Mouse (Mus musculus): ENCODE data around the gene Mrgprf. TPM values are rescaled to one million over a fixed set of nuclear protein-coding genes. Genes with fewer than 3 reads are reported as not detected.

Mrgprf gene
- polyA plus RNA-seq, 1 experiment from 2014 or later = 2.0 TPM

DNA sequence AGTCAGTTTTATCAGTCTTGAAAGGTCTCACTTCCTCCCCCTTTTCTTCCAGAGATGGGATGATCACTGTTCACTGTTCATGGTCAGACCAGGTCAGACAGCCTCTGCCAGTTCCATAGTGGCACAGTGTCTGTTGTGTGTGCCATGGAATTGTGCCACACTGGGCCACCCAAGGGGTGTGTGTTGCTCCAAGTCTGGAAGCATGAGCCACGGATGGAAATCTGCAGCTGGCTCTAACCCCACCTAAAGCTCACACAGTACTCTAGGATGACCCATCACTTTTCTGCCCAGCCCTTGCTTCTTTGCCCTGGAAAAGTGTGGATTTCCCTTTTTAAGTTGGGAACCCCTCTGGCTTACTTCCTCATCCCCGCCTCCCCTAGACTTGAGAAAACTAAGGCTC is 3.5 kb downstream of the Mrgprf start:
- no peak overlapping the region for H3K4me3 ChIP-seq

DNA sequence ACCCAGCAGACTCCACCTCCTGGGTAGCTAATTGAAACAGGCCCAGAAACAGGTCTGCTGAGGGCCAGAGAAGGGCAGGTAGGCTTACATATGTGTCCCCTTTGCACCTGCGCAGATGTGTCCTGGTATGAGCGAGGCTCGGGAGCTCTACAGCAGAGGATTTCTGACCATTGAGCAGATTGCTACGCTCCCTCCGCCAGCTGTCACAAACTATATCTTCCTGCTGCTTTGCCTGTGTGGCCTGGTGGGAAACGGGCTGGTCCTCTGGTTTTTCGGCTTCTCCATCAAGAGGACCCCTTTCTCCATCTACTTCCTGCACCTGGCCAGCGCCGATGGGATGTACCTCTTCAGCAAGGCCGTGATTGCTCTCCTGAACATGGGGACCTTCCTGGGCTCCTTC is 7.0 kb downstream of the Mrgprf start:
- Histone ChIP-seq H3K9ac (replicated peaks) (no peak overlapping the region), H3K4me3 (no peak overlapping the region), H3K36me3 (no peaks in the 10 kb centered on the region), H3K9me3 (no peaks in the 10 kb centered on the region), H3K27ac (replicated peaks) (no peak overlapping the region), H3K4me1 (peaks cover 3% of the 10 kb centered on the region), H3K27me3 (no peaks in the 10 kb centered on the region), H3K4me2 (replicated peaks) (no peak overlapping the region)
- WGBS = 87% methylated on average over 10 of the region's 10 CpGs
- no peak for ATAC-seq (replicated peaks)

More for the DNA sequence above, 3.5 kb downstream of the Mrgprf start:
- Histone ChIP-seq H3K27ac (replicated peaks) (no peak overlapping the region), H3K4me2 (replicated peaks) (no peak overlapping the region), H3K9ac (replicated peaks) (no peak overlapping the region), H3K4me1 (peaks cover 7% of the 10 kb centered on the region), H3K36me3 (no peaks in the 10 kb centered on the region), H3K27me3 (no peaks in the 10 kb centered on the region), H3K9me3 (no peaks in the 10 kb centered on the region)
- WGBS = 85% methylated on average over 2 of the region's 2 CpGs
- ATAC-seq (replicated peaks) = no peak

DNA sequence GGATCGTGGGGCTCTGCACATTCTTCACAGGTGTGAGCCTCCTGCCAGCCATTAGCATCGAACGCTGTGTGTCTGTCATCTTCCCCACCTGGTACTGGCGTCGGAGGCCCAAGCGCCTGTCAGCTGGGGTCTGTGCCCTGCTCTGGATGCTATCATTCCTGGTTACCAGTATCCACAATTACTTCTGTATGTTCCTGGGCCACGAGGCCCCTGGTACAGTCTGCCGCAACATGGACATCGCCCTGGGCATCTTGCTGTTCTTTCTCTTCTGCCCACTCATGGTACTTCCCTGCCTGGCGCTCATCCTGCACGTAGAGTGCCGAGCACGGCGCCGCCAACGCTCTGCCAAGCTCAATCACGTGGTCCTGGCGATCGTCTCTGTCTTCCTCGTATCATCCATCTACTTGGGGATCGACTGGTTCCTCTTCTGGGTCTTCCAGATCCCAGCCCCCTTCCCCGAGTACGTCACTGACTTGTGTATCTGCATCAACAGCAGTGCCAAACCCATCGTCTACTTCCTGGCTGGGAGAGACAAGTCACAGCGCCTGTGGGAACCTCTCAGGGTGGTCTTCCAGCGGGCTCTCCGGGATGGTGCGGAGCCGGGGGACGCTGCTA is 7.5 kb downstream of the Mrgprf start:
- 84% methylated on average over 30 of the region's 30 CpGs for WGBS

DNA sequence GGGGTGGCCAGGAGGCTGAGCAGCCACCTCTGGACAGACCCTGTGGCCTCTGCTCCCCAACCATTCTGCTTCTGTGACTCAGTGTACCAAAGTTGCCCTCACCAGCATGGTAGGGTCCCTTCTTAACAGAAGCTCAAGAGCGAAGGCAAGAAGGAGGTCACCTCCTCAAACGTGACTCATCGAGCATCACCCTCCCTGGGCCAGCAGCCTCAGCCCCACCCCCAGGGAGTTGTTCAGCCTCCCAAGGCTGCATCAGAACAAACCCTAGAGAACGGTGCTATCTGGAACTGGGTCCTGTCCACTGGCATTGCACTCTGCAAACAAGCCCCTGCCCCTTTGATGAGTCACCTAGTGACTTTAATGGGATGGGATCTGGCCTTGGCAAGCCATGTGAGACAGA is 8.2 kb downstream of the Mrgprf start:
- Histone ChIP-seq H3K27ac (replicated peaks) (no peak overlapping the region), H3K9me3 (no peaks in the 10 kb centered on the region), H3K4me1 (no peaks in the 10 kb centered on the region), H3K36me3 (no peaks in the 10 kb centered on the region), H3K4me3 (no peak overlapping the region), H3K9ac (replicated peaks) (no peak overlapping the region), H3K4me2 (replicated peaks) (no peak overlapping the region), H3K27me3 (no peaks in the 10 kb centered on the region)
- ATAC-seq (replicated peaks) = no peak
- 88% methylated on average over 4 of the region's 4 CpGs for WGBS

More for the DNA sequence above, 7.5 kb downstream of the Mrgprf start:
- no peak for ATAC-seq (replicated peaks)
- no peaks in the 10 kb centered on the region for H3K36me3 ChIP-seq
- H3K9me3 ChIP-seq = no peaks in the 10 kb centered on the region
- H3K4me3 ChIP-seq = no peak overlapping the region
- no peaks in the 10 kb centered on the region for H3K27me3 ChIP-seq
- H3K4me1 ChIP-seq = no peaks in the 10 kb centered on the region
- H3K4me2 ChIP-seq (replicated peaks) = no peak overlapping the region
- H3K9ac ChIP-seq (replicated peaks) = no peak overlapping the region
- no peak overlapping the region for H3K27ac ChIP-seq (replicated peaks)

DNA sequence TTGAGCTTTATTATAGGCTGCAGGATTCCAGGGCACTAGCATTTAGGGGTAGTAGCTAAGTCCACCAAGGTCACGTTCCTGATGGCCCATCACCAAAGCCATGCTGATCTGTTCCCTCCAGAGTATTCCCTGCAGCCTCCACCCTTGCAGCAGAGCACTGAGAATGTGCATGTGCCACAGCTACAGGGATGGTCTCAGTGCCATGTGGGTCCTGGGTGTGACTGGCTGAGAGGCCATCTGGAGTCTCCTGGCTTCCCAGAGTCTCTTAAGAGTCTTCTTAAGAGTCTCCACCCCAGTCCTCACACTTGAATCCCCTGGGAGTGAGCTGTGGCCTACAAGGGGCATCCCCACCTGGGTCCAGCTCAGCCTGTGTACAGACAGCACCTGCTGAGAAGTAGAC is 9.2 kb downstream of the Mrgprf start:
- H3K4me1 ChIP-seq = no peaks in the 10 kb centered on the region
- H3K9ac ChIP-seq (replicated peaks) = no peak overlapping the region
- H3K36me3 ChIP-seq = no peaks in the 10 kb centered on the region
- no peaks in the 10 kb centered on the region for H3K27me3 ChIP-seq
- no peak for ATAC-seq (replicated peaks)
- H3K4me3 ChIP-seq = no peak overlapping the region
- 91% methylated on average over 1 of the region's 1 CpGs for WGBS
- no peak overlapping the region for H3K27ac ChIP-seq (replicated peaks)
- no peak overlapping the region for H3K4me2 ChIP-seq (replicated peaks)
- no peaks in the 10 kb centered on the region for H3K9me3 ChIP-seq

DNA sequence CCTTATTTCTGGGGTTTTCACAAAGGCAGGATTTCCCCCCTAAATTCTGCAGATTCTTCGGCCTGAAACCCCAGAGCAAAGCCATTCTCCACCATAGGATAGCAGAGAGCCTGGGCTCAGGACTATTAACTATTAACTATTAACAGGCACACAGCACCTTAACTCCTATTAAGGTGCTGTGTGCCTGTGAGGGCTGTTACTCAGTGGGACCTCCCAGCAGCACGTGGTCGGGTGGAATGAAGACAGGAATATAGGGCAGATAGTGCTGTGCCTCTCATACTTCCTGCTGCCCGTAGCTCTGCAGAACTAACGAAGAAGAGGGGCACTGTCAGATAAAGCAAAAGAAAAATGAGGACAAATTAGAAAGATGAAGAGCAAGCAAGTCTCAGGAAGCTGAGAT is 9.9 kb downstream of the Mrgprf start:
- Histone ChIP-seq H3K9me3 (no peaks in the 10 kb centered on the region), H3K27ac (replicated peaks) (no peak overlapping the region), H3K4me2 (replicated peaks) (no peak overlapping the region), H3K9ac (replicated peaks) (no peak overlapping the region), H3K4me1 (no peaks in the 10 kb centered on the region), H3K27me3 (no peaks in the 10 kb centered on the region), H3K4me3 (no peak overlapping the region), H3K36me3 (no peaks in the 10 kb centered on the region)
- no peak for ATAC-seq (replicated peaks)
- WGBS = 76% methylated on average over 5 of the region's 5 CpGs

DNA sequence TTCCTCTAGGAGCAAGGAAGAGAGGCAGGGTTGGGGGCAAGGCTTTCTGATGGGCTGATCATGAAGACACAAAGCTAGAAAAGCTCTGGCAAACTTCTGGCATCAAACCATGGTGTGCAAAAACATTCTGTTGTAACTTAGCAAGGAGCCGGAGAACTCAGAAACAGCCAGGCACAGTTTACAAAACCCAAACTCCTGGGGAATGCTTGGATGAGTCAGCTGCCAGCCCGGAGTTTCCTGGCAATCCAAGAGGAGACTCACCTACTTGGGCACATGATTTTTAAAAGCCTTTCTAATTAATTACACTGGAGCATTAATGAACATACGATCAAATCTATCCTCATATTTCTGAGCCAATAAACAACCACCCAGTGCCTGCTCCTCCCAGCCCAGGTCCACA is 11.5 kb downstream of the Mrgprf start:
- Histone ChIP-seq H3K27me3 (no peaks in the 10 kb centered on the region), H3K4me2 (replicated peaks) (no peak overlapping the region), H3K36me3 (no peaks in the 10 kb centered on the region), H3K9ac (replicated peaks) (no peak overlapping the region), H3K4me3 (no peak overlapping the region), H3K9me3 (no peaks in the 10 kb centered on the region), H3K27ac (replicated peaks) (no peak overlapping the region), H3K4me1 (no peaks in the 10 kb centered on the region)
- 83% methylated on average over 3 of the region's 3 CpGs for WGBS
- no peak for ATAC-seq (replicated peaks)

DNA sequence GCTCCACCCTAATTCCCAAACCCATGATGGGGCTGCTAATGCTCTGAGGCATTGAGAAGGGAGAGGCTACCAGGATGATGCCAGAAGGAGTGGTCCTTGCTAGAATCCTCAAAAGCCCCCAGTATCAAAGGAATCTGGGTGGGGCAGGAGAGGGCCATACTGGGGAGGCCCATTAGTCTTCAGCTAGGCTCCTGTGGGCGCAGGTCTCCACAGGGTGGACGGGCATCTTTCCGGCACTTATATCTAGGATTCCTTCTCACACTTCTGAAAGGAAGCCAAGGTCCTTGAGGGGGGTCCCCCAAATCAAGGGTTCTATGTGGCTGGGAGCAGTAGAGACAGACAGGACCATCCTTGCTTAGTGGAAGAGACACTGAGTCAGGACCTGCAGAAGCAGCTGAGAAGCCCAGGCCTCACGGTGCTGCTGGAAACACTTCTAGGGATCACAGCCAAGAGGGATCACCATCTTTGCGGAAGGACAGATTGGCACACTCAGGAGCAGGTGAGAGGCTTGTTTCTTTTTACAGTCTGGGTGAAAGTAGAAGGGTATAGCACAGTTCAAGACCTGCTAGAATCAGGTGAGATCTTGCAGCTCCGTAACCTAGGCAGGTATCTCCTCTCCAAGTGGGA is 14.3 kb downstream of the Mrgprf start, which contains the start of gene Mrgprd:
Mrgprd (plus strand) TSS at position 51 of the 627 bp plus-strand sequence.
- ATAC-seq (replicated peaks) = no peak
- 92% methylated on average over 6 of the region's 6 CpGs for WGBS
- no peaks in the 10 kb centered on the region for H3K36me3 ChIP-seq
- no peaks in the 10 kb centered on the region for H3K4me1 ChIP-seq
- H3K4me3 ChIP-seq = no peak within 1 kb of the TSS
- no peak within 1 kb of the TSS for H3K4me2 ChIP-seq (replicated peaks)
- H3K9ac ChIP-seq (replicated peaks) = no peak within 1 kb of the TSS
- no peaks in the 10 kb centered on the region for H3K9me3 ChIP-seq
- H3K27ac ChIP-seq (replicated peaks) = no peak within 1 kb of the TSS
- no peaks in the 10 kb centered on the region for H3K27me3 ChIP-seq

DNA sequence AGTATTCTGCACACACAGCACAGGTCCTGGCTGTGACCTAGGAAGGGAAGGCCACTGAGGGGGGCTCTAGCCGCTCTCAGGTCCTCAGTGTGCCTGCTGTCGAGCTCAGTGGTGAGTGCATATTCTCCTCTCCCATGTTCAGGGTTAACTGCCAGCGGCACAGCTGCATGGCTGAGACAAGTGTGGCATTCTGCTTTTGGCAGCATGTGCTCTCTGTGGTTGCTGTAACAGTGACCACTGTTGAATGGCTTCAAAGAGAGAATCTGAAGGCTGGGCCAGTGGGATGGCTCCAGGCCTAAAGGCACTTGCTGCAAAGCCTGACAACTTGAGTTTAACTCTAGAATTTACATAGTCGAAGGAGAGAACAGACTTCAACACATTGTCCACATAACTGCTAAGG is 16.9 kb downstream of the Mrgprf start:
- Histone ChIP-seq H3K4me3 (no peak overlapping the region), H3K27me3 (no peaks in the 10 kb centered on the region), H3K4me2 (replicated peaks) (no peak overlapping the region), H3K9ac (replicated peaks) (no peak overlapping the region), H3K9me3 (no peaks in the 10 kb centered on the region), H3K36me3 (no peaks in the 10 kb centered on the region), H3K27ac (replicated peaks) (no peak overlapping the region), H3K4me1 (no peaks in the 10 kb centered on the region)
- WGBS = 60% methylated on average over 4 of the region's 4 CpGs
- no peak for ATAC-seq (replicated peaks)

DNA sequence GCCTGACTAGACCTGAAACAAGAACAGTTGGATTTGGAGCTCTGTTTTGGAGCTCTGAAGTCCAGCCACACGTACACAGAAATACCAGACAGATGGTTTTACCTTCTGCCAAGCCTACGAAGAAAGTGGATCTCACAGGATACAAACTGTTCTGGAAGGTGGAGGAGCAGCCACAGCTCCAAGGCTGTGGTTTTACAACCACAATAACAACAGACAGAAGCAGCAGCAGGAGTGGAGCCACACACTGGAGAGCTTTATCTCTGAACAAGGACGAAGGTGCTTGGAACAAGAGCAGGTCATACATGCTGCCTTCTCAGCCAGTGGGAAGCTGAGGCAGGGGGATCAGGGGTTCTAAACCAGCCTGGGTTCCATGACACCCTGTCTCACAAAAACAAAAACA is 18.9 kb downstream of the Mrgprf start:
- no peak overlapping the region for H3K4me2 ChIP-seq (replicated peaks)
- H3K4me1 ChIP-seq = no peaks in the 10 kb centered on the region
- ATAC-seq (replicated peaks) = no peak
- no peak overlapping the region for H3K27ac ChIP-seq (replicated peaks)
- no peaks in the 10 kb centered on the region for H3K9me3 ChIP-seq
- H3K27me3 ChIP-seq = no peaks in the 10 kb centered on the region
- H3K36me3 ChIP-seq = no peaks in the 10 kb centered on the region
- H3K9ac ChIP-seq (replicated peaks) = no peak overlapping the region
- H3K4me3 ChIP-seq = no peak overlapping the region
- WGBS = 64% methylated on average over 3 of the region's 3 CpGs

DNA sequence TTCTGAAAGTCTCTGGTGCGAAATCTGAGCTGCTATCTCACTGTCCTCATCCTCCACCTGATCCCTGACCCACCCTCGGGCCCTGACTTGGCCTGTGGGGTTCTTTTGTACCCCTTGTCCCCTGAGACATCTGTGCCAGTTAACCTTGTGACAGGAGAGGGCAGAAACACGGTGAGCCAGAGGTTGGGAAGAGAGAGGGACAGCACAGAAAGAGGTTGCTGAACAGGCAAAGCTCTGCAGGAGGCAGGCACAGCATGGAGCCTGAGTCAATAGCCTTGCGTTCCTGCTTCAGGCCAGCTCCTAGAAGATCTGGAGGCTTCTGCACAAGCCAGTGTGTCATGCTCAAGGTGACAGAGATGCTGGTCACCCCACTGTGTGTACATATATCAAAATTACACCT is 23.0 kb downstream of the Mrgprf start:
- Histone ChIP-seq H3K4me1 (no peaks in the 10 kb centered on the region), H3K27ac (replicated peaks) (no peak overlapping the region), H3K36me3 (no peaks in the 10 kb centered on the region), H3K27me3 (no peaks in the 10 kb centered on the region), H3K9ac (replicated peaks) (no peak overlapping the region), H3K4me2 (replicated peaks) (no peak overlapping the region), H3K4me3 (no peak overlapping the region), H3K9me3 (no peaks in the 10 kb centered on the region)
- no peak for ATAC-seq (replicated peaks)
- 26% methylated on average over 4 of the region's 4 CpGs for WGBS

DNA sequence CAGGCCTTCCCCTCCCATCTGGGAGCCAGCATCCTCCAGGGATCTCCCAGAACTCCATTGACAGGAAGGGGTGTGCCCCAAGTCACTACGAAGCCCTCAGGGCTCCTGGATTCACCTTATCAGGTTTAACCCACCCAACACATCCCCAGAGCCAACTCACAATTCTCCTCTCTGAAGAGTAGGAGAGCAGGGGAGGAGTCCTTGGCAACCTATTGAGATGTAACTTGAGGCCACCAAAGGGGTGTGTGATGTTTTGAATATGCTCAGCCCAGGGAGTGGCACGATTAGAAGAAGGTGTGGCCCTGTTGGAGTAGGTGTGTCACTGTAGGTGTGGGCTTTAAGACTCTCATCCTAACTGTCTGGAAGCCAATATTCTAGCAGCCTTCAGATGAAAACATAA is 25.1 kb downstream of the Mrgprf start:
- Histone ChIP-seq H3K4me1 (no peaks in the 10 kb centered on the region), H3K4me2 (replicated peaks) (no peak overlapping the region), H3K27me3 (no peaks in the 10 kb centered on the region), H3K27ac (replicated peaks) (no peak overlapping the region), H3K36me3 (no peaks in the 10 kb centered on the region), H3K9ac (replicated peaks) (no peak overlapping the region), H3K4me3 (no peak overlapping the region), H3K9me3 (no peaks in the 10 kb centered on the region)
- 70% methylated on average over 2 of the region's 2 CpGs for WGBS
- ATAC-seq (replicated peaks) = no peak

DNA sequence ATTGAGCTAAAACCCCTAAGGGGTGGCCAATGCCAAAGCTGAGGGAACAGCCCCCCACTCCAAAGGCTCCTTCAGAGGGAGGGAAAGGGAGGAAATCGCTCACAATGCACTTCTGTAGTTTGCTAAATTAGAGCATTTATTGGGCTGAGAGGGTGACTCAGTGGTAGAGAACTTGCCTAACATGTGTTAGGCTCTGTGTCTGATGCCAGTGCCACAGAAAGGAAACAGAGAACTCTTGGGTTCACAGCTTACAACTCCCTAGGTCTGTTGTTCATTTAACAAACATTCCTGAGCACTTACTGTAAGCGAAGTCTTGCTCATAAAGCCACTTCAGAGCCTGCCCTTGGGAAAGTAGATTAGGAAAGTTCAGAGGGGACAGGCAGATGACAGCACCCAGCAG is 29.4 kb downstream of the Mrgprf start:
- H3K4me2 ChIP-seq (replicated peaks) = no peak overlapping the region
- no peaks in the 10 kb centered on the region for H3K27me3 ChIP-seq
- no peak for ATAC-seq (replicated peaks)
- no peak overlapping the region for H3K27ac ChIP-seq (replicated peaks)
- H3K9me3 ChIP-seq = no peaks in the 10 kb centered on the region
- 73% methylated on average over 2 of the region's 2 CpGs for WGBS
- no peaks in the 10 kb centered on the region for H3K36me3 ChIP-seq
- H3K9ac ChIP-seq (replicated peaks) = no peak overlapping the region
- H3K4me3 ChIP-seq = no peak overlapping the region
- no peaks in the 10 kb centered on the region for H3K4me1 ChIP-seq
